Mouse (Mus musculus): ENCODE data around the gene Cd44.
A peak's percentile ranks its signal among the peaks of the same experiment; 100 is the strongest.

Cd44 gene

DNA sequence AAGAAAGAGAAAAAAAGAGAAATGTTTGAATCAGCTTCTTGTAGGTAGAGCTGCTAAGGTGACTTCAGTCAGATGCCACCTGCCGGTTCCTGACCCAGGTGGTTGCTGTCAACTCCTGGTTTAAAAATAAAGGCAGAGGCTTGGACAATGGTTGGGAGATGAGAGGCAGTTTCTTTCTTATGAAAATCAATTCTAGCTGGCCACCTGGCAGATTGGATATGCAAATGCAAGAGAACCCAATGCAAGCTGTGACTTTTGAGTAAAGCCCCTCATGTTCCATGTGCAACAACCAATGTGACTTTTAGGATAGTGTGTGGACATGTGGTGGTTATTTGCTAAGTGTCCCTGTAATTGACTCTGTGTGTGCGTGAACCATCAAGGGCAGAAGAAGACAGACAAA lies 33.0 kb downstream of the Cd44 start:
- no peak for DNase-seq

- DNase-seq, result no peak
Measured at GRCm38 (mm10) chr2:102867396-102868088, 33.9 kb downstream of the Cd44 start.

DNA sequence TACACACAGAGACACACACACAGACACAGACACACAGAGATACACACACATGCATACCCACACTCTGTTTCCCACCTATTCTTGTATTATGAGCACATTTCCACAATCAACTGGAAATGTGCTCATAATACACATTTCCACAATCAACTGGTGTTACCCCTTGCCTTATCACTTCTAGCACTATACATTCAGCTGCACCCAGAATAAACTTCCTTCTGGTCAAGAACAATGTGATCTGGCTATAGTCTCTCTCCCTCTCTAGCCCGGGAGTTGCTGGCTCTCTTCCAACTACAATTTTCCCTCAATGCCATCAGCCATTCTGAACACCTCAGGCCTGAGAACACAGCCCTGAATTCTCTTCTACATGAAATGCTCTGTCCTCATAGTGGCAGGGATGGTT lies 34.9 kb downstream of the Cd44 start:
- no peak for DNase-seq

GRCm38 (mm10) chr2:102865354-102865752 lies 36.1 kb downstream of the Cd44 start:
- DNase-seq, result no peak

DNA sequence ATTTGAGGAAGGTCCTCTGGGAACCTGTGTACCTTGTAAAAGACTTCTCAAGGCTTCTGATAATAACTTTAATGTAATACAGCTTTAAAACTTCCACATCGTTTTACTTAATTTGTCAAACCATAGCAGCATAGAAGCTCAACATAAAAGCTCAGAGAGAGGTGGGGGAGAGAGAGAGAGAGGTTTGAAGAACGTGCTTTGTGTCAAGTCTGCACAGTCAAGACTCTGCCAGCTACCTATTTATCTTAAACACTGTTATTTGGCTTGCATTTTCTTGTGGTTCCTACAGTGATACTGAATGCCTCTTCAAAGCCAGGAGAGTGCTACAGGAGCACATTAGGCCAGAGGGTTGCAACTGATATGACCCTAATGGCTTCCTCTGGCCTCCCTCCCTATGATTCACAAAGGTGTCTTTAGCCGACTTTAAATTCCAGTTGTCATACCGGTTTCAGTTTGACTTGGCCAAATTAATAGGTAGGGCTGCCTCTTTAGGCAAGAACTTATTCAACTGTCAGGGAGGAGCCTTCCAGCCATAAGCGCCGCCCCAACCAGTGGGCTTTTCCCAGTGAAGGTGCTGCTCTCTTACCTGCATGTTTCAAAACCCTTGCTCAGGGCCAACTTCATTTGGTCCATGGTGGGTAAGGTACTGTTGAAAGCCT lies 36.6 kb downstream of the Cd44 start:
- DNase-seq, result no peak

- DNase-seq, result no peak
Measured at GRCm38 (mm10) chr2:102864036-102864435, 37.4 kb downstream of the Cd44 start.

DNA sequence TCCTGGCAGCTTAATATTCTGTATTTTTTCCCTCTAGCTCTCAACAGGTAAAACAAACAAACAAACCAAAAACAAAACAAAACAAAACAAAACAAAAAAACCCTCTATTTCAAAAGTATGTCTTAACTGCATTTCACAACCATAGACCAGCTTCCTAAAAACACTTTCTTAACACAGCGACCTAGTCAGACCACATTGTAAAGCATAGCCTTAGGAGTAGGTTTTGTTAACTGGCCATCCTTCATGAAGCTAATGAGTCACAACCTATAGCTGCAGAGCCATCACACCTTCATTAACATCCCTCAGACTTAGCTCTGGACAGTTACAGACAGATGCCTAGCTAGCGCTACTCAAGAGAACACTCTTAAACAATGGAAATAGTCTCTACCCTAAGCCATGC lies 37.9 kb downstream of the Cd44 start:
- DNase-seq, result no peak

- DNase-seq, result no peak
Measured at GRCm38 (mm10) chr2:102862706-102863105, 38.8 kb downstream of the Cd44 start.

DNA sequence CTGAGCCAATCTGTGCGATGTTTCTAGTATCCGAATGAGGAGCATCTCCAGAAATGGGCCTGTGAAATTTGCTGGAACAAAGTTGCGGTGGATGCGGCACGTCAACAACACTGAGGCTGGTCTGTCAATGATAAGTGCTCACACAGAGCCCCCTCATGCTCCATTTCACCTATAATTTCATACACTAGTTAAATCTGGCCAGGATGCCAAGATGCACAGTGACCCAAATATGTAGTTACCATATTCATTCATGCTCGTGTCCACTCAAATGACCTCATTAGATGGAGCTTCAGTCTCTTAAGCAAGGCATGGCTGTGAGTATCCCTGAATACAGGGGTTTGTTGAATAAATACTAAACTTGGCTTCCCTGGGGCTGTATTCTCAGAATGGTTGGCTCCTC lies 43.2 kb downstream of the Cd44 start:
- no peak for DNase-seq

DNA sequence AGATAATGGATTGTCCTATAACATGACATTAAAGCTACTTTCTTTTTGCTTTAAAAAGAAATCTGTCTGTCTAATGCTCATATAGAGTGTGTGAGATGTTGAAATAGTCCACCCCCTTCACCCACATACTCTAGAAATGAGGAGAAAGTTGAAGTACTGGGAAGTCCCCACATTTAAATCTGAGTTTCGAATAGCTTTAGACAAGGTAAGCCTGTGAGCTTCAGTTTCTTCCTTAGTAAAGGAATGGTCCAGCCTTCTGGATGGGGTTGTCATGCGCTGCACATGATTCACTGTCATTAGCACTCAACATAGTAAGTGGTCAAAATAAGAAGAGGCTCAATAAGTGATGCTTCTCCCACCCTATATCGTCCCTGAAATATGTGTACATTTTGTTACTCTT lies 48.2 kb downstream of the Cd44 start:
- no peak for DNase-seq

DNA sequence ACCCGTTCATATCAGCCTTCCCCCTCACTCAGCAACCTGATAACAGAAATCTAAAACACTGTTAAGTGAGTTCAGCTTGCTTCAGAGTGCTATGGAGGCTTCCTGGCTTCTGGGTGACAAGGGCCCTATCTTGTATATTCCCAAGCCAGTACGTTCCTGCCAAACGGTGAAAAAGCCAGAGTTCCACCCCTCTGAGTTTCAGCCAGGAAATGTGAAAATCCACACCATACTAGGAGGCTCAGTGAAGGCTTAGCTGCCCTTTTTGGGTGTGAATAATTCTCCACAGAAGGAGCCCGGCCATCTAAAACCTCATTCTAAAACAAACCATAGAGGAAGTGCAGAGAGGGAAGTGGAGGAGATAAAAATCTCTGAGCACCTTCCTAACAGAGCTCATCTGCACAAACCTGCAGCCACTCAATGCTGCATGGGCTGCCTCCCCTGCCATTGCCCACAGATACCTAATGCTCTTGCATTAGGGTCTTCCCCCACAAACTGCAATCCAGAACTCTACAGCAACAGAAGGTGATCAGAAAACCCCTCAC lies 49.5 kb downstream of the Cd44 start:
- DNase-seq, result no peak

DNA sequence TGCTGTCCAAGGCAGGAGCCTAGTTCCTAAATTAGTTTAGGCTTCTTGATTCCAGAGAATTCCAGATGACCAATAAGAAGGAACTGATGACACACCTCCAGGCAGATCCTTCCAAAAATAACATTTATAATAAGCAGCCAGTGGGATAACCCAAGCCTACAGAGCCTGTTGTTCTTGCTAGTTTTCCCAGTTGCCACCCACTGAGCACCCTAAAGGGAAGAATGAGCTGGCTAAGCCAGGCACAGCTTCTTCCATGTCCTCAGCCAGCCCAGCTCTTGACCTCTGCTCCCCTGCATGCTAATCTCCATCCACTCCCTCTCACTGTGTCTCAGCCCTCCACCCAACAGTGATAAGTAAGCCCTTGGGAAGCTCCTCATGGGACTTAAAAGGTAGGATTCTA lies 51.4 kb downstream of the Cd44 start:
- DNase-seq, result no peak

GRCm38 (mm10) chr2:102848811-102849433 lies 52.5 kb downstream of the Cd44 start:
- DNase-seq, result no peak

- no peak for DNase-seq
Measured at GRCm38 (mm10) chr2:102841231-102841630, 60.2 kb downstream of the Cd44 start.

- no peak for DNase-seq
Measured at GRCm38 (mm10) chr2:102838179-102838578, 63.3 kb downstream of the Cd44 start.

DNA sequence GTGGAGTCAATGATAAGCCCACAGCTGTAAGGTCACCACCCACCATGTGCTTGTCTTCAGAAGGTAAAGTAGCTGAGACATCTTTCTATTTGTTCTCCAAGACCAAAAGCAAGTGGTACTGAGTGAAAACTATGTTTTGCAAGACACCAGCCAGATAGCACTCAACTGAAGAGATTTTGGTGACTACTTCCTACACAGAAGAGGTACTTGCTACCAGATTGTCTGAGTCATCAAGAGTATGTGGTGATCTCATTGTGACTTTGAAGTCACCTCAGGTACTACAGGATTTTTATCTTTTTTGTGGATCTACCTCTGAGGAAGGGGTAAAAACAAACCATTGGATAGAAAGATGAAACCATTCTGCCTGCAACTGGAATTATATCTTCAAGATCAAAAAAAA lies 69.9 kb downstream of the Cd44 start:
- DNase-seq, result no peak

- DNase-seq, result peak; percentile 64
Measured at GRCm38 (mm10) chr2:102829201-102829600, 72.3 kb downstream of the Cd44 start.

- no peak for DNase-seq
Measured at GRCm38 (mm10) chr2:102828381-102828780, 73.1 kb downstream of the Cd44 start.

DNA sequence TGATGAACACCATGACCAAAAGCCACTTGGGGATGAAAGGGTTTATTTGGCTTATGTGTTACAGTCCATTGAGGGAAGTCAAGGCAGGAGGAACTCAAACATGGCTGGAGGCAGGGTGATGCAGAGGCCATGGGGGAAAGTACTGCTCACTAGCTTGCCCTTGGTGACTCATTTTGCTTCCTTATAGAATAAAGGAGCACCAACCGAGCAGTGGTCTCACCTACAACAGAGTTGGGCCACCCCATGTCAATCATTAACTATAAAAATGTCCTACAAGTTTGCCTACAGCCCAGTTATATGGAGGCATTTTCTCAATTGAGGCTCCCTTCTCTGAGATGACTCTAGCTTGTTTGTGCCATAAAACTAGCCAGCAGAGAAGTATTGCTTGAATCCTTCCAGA lies 73.6 kb downstream of the Cd44 start:
- DNase-seq, result no peak

GRCm38 (mm10) chr2:102825961-102826633 lies 75.4 kb downstream of the Cd44 start:
- no peak for DNase-seq

- no peak for DNase-seq
Measured at GRCm38 (mm10) chr2:102822036-102822435, 79.4 kb downstream of the Cd44 start.

DNA sequence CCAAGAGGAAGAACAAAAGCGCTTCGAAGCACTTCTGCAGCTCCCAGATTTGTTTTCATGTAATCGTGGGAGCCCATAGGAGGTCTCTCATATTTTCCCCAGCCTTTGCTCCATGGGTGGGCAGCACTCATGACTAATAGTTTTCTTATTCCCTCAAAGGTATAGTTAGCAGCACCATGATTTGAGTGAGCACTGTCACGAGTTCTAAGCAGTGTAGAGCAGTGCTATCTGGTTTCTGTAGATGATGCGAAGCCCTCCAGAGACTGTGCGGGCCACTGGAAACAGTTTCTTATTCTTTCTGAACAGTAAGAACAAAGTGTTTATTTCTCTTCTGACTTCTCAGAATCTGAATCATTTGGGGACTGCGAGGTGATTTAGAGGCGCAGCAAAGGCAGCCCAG lies 80.7 kb downstream of the Cd44 start:
- DNase-seq, result no peak

DNA sequence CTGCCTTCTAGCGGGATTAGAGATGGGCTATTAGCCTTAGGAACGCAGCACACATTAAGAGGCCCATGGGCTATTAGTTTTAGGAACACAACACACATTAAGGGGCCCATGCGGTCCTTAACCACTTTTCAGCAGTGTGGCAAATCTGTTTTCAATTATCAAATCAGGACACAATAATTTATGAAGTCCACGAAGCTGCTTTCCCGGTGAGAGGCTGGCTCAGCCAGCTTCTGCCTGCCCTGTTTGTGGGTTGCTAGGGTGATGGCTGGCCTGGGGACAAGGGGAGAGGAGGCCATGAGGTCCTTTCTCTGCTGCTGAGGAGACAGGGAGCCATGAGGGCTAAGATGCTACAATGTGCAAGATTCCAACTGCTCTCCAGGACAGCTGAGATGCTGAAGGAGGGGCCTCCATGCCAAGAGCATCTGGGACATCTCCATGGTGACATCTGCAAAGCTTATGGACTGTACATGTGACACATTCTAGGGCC lies 81.2 kb downstream of the Cd44 start:
- no peak for DNase-seq

Measured in cerebellum, adult 8-10 months (tissue).